Comparison of ENCODE assay signal across 25 mouse cellular contexts in genomic region chr17:88999907-89000306, GRCm38 (mm10).
DNase-seq lines count a peak whose midpoint lies in the region; ATAC-seq lines count a peak whose summit lies in the region.
"Had no signal": no experiment of that assay in that cellular context is flagged by ENCODE, and none has a peak within 500 bp of the region (broad histone marks: within the 10 kb centered on the region; RNA-seq: fewer than 3 reads in every experiment).

No protein-coding gene starts in this region.

- H3K4me2 ChIP-seq in hindbrain, embryonic 16.5 days (ENCODE audit: low read length), result no peak overlapping the region
- H3K4me2 ChIP-seq: forebrain, embryonic 13.5 days; heart, embryonic 11.5 days; hindbrain, embryonic 14.5 days had no signal

- H3K9me3 ChIP-seq in hindbrain, embryonic 16.5 days (ENCODE audit: control insufficient read depth, low read length), result no peaks in the 10 kb centered on the region
- H3K9me3 ChIP-seq: forebrain, embryonic 10.5 days; forebrain, embryonic 13.5 days; G1E; hindbrain, embryonic 10.5 days had no signal

- H3K4me3 ChIP-seq in hindbrain, embryonic 16.5 days (ENCODE audit: low read length), result no peak overlapping the region
- H3K4me3 ChIP-seq: forebrain, embryonic 10.5 days; forebrain, embryonic 13.5 days; hindbrain, embryonic 10.5 days had no signal

- H3K9ac ChIP-seq in hindbrain, embryonic 16.5 days (ENCODE audit: low read depth, low read length), result no peak overlapping the region
- H3K9ac ChIP-seq: forebrain, embryonic 13.5 days; hindbrain, embryonic 14.5 days had no signal

- no peaks in the 10 kb centered on the region for H3K36me3 ChIP-seq in hindbrain, embryonic 16.5 days (ENCODE audit: control insufficient read depth, insufficient read depth, low read length)
- H3K36me3 ChIP-seq: forebrain, embryonic 10.5 days; G1E; hindbrain, embryonic 10.5 days had no signal

- ATAC-seq in common myeloid progenitor, adult 5-6 weeks (replicated peaks; ENCODE audit: low read depth, poor library complexity, severe bottlenecking), result peak; percentile 56
- ATAC-seq in megakaryocyte progenitor cell, adult 5-6 weeks (replicated peaks; ENCODE audit: poor library complexity), result 0 out of 2 replicates have a peak, but pooled peaks have one; percentile 37
- no peak for ATAC-seq in hindbrain, embryonic 16.5 days
- ATAC-seq: activated CD4-positive, CD25-positive, alpha-beta regulatory T cell, adult 4 months; forebrain, embryonic 13.5 days; forebrain, embryonic 16.5 days had no signal

- no peaks in the 10 kb centered on the region for H3K27me3 ChIP-seq in hindbrain, embryonic 16.5 days (replicated peaks; ENCODE audit: control insufficient read depth, insufficient read depth, low read length)
- H3K27me3 ChIP-seq: CH12.LX; forebrain, embryonic 13.5 days had no signal

- DNase-seq in kidney, adult 9 months, result peak; percentile 4
- DNase-seq in kidney, adult 18-20 months, result no peak
- peak; percentile 65 for DNase-seq in 416B (ENCODE audit: low read depth)
- DNase-seq in adrenal gland, adult 18-20 months (ENCODE audit: low spot score in 2 of 2), result no peak
- DNase-seq: adrenal gland, postnatal 10 days; adrenal gland, postnatal 36 days; B cell, adult 2 months; cerebellum, adult 18-20 months; cerebellum, adult 9-10 months; cerebellum, postnatal 14 days; gastrocnemius, postnatal 10 days; gastrocnemius, postnatal 36 days; heart, adult 11 months had no signal

- no peak overlapping the region for H3K27ac ChIP-seq in hindbrain, embryonic 16.5 days (ENCODE audit: low read depth, low read length)
- H3K27ac ChIP-seq: forebrain, embryonic 10.5 days; forebrain, embryonic 13.5 days; hindbrain, embryonic 10.5 days; hindbrain, embryonic 14.5 days had no signal

- no peaks in the 10 kb centered on the region for H3K4me1 ChIP-seq in hindbrain, embryonic 16.5 days (ENCODE audit: control insufficient read depth, insufficient read depth, low read depth, low read length)
- H3K4me1 ChIP-seq: forebrain, embryonic 10.5 days; hindbrain, embryonic 10.5 days had no signal

Comparison
In these comparisons a context has a peak if more than half of its experiments do, and no peak if none do; other contexts are left out.
1. DNase-seq: peak in kidney, adult 9 months (single experiment) and 416B (single experiment); none in kidney, adult 18-20 months (single experiment) and adrenal gland, adult 18-20 months (0 of 2).